Mouse (Mus musculus) skeletal muscle tissue, adult 2 months (tissue): ENCODE data around the gene Ptpa.
A peak's percentile ranks its signal among the peaks of the same experiment; 100 is the strongest.

Experiments used
- DNase-seq: peaks from one replicate; pipeline ENCODE4 v3.0.0-alpha.2; 2012; ENCODE audit warnings: low read depth, low spot score

Ptpa gene

DNA sequence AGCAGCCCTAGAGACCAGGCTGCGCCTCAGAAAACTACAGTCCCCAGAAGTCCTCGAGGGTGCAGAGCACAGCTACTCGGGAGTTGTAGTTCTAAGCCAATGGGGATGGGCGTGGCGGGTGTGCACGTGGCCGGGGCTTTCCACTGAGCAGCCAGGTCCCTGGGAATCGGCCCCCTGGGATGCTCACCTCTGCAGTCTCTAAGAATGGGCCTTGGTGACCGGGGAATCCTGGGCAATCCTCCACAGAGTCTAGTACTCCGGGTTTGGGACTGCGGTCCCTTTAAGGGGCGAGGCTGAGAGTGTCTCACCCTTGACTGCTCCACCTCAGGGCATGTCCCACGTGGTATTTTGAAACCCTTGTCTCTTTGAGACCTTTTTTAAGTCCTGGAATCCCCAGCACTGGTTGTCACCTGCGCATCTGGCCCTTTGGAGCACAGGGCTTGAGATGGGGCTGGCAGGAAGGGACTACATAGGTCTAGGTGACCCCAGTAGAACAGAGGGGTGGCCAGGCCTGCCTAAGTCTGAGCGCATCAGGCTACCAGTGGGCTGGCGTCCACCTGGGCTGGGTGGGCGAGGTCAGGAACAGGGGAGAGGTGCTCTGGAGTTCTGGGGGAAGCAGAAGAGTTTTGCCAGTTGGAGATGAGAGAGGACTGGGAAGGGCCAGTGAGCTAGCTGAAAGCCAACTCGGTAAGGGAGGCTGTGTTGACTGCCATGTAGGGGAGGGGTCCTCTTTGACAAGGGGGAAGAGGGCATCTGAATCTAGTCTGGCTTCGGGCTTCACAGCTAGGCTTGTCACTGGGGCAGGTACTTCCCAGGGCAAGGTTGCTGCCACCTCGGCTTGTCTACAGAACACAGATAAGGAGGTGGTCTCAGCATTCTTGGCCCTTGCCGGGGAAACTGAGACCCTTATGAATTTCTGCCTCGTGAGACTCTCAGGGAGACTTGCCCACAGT lies 80.3 kb downstream of the Ptpa start:
- peak; percentile 62 for DNase-seq
